Mouse (Mus musculus) erythroblast, embryonic 14.5 days (primary cell): Measurements from ENCODE around the gene Dazap1.

Source experiments
- GATA1 ChIP-seq: IDR thresholded peaks from 2 replicates; pipeline ENCODE4 v1.6.1; 2012; ENCODE audit warnings: low read length, inconsistent platforms, mixed read lengths
- TAL1 ChIP-seq: IDR thresholded peaks from 3 replicates; pipeline ENCODE4 v1.6.1; 2012; ENCODE audit warnings: low read length, inconsistent platforms, mixed read lengths

- TF ChIP-seq GATA1 (no peak), TAL1 (no peak)
Measured at GRCm38 (mm10) chr10:80313627-80314201, 52.4 kb downstream of the Dazap1 start.
